Mouse (Mus musculus) CD4-positive naive resting alpha-beta T cell, adult 57 days (primary cell): ENCODE data around the gene Vamp4. TPM values are rescaled to one million over a fixed set of nuclear protein-coding genes. Genes with fewer than 3 reads are reported as not detected.

ENCODE experiments used
- total RNA-seq: library from RNA; stranded (reverse); gene quantifications from one replicate; pipeline ENCODE4 v1.2.4, GENCODE M21; 2023

Vamp4 gene
- 81.3 TPM for total RNA-seq

GRCm38 (mm10) chr1:162570260-162570748 lies at the start of gene Vamp4:
Gene Vamp4 (plus strand): TSS chr1:162570515.

GRCm38 (mm10) chr1:162548016-162548916 lies 22.0 kb upstream of the Vamp4 start, which contains the start of gene Mettl13:
Gene Mettl13 (minus strand): TSS chr1:162548551.

GRCm38 (mm10) chr1:162639051-162639750 lies 68.9 kb downstream of the Vamp4 start, which contains the start of gene Myoc:
Gene Myoc (plus strand): TSS chr1:162639155.

Other genes starting within 250 kb of the Vamp4 start
- not detected for gene Dnm3, start 92.5 kb upstream of the Vamp4 start, total RNA-seq
- gene Mettl13, start 22.0 kb upstream of the Vamp4 start, total RNA-seq, result 14.6 TPM
- gene Myoc, start 68.6 kb downstream of the Vamp4 start, total RNA-seq, result not detected
- 0.80 TPM for gene Myocos, start 87.7 kb downstream of the Vamp4 start, total RNA-seq
- gene Prrc2c, start 170.0 kb downstream of the Vamp4 start, total RNA-seq, result 595 TPM
- gene Fmo4, start 243.5 kb downstream of the Vamp4 start, total RNA-seq, result not detected